Mouse (Mus musculus) bone marrow, adult 2 months (tissue): ENCODE measurements at regions not wholly inside any gene's neighbourhood (a gene's known extent, or its start where the extent isn't known, plus 50 kb on each side); places are given as distances from the start of the nearest gene placed in this dataset.

Experiments used
- H3K27ac ChIP-seq: fragments of 200-500 bp; 2 replicates; pipeline ENCODE4 v1.5.1; 2012; ENCODE audit warnings: low read depth, mild to moderate bottlenecking, control low read depth, inconsistent platforms, low read length; ENCODE audit not compliant: control insufficient read depth, poor library complexity, insufficient read depth
- H3K4me1 ChIP-seq: fragments of 200-500 bp; 2 replicates; pipeline ENCODE4 v1.6.1; 2011; ENCODE audit warnings: low read length; ENCODE audit not compliant: control insufficient read depth, insufficient read depth
- H3K4me3 ChIP-seq: fragments of 200-500 bp; replicated peaks from 2 replicates; pipeline ENCODE3; 2011; ENCODE audit warnings: mild to moderate bottlenecking, low read depth, low read length, control low read depth; ENCODE audit not compliant: control insufficient read depth
- CTCF ChIP-seq: fragments of 200-500 bp; IDR thresholded peaks from 2 replicates; pipeline ENCODE4 v1.5.1; 2011; ENCODE audit warnings: low read length, control low read depth; ENCODE audit not compliant: control insufficient read depth, insufficient read depth
- POLR2A ChIP-seq: fragments of 200-500 bp; IDR thresholded peaks from 2 replicates; pipeline ENCODE4 v1.6.1; 2011; ENCODE audit warnings: low read depth, mild to moderate bottlenecking, control low read depth, low read length, borderline replicate concordance; ENCODE audit not compliant: control insufficient read depth
- WGBS: fragments of 180-500 bp; shearing (Covaris S2); methylation state at CpG from one replicate; pipeline ENCODE4 v1.1.7; 2018; 5-methylcytosine and 5-hydroxymethylcytosine counted together

DNA sequence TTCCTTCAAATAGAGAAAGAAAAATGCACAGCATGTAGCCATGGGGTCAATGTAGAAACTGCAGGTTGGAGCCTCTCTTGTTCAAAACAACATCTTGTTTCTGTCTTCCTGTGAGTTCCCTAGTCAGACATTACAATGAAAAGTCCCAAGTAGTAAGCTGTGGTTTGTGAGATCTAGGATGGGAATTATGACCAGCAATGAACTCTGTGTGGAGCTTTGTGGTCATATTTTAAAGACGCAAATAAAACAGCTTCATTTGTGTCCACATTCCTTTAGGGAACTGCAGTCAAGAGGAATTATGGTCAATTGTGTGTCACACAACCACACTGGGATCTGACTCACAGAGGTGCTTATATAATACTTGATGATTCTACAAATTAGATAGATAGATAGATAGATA lies 90.2 kb upstream of the Nxt1 start:
- H3K4me1 ChIP-seq = peaks cover 6% of the 10 kb centered on the region
- 72% methylated on average over 1 of the region's 1 CpGs for WGBS

DNA sequence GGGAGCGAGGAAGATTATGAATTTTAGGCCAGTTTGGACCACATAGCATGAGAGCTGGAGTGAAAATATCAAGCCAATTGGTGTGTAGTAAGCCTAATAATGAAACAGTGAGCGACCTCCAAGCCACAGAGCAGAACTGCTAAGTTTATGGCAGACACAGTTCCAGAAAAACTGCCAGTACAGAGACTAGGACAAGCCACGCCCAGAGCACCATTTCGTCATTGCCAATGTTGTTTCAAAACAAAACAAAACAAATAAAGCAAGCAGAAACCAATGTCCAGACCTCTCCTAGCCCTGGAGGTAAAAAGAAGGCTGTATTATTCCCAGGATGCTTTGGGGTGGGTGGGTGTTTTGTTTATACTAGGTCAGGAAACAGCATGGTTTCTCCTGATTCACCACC lies 90.7 kb upstream of the Nxt1 start:
- WGBS = 65% methylated on average over 4 of the region's 4 CpGs
- Histone ChIP-seq H3K4me1 (peaks cover 6% of the 10 kb centered on the region), H3K27ac (no peak overlapping the region), H3K4me3 (no peak overlapping the region)
- TF ChIP-seq POLR2A (no peak), CTCF (no peak)

More for the DNA sequence above, 90.2 kb upstream of the Nxt1 start:
- Histone ChIP-seq H3K27ac (no peak overlapping the region), H3K4me3 (no peak overlapping the region)
- TF ChIP-seq POLR2A (no peak), CTCF (no peak)

DNA sequence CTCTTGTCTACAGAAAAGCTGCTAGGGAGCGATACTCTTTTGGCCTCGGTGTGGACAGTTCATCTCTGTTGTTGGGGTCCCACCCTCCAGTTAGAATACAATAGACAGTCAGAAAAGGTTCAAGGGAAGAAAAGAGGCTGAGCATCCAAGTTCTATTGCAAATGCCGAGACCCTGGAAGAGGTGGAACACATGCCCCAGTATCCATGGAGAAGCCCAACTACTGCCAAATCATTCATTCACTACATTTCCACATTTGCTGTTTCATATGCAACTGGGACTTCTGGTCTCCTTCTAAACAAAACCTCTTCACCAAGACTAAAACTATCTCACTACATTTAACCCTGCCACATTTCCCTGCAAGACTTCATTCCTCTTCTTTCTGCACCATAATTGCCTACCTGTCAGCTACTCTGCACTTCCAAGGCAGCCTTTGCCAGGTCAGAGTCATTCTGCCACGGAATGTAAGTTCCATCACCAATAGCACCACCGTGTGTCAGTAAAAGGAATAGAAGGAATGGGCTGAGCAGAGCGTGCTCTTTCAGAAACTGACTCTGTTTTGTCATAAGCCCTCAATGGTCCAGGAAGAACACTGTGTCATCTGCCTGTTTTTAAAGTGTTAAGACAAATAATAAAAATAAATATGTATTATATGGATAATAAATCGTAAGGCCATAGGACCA lies 92.0 kb upstream of the Nxt1 start:
- peaks cover 4% of the 10 kb centered on the region for H3K4me1 ChIP-seq
- 34% methylated on average over 7 of the region's 7 CpGs for WGBS
- H3K4me3 ChIP-seq = no peak overlapping the region
- TF ChIP-seq CTCF = peak; percentile 51
- TF ChIP-seq POLR2A = no peak
- no peak overlapping the region for H3K27ac ChIP-seq

GRCm38 (mm10) chr2:148579564-148579963 lies 92.8 kb upstream of the Nxt1 start:
- 23% methylated on average over 2 of the region's 2 CpGs for WGBS
- Histone ChIP-seq H3K27ac (no peak overlapping the region), H3K4me3 (no peak overlapping the region), H3K4me1 (peaks cover 5% of the 10 kb centered on the region)
- TF ChIP-seq POLR2A (no peak), CTCF (no peak)

DNA sequence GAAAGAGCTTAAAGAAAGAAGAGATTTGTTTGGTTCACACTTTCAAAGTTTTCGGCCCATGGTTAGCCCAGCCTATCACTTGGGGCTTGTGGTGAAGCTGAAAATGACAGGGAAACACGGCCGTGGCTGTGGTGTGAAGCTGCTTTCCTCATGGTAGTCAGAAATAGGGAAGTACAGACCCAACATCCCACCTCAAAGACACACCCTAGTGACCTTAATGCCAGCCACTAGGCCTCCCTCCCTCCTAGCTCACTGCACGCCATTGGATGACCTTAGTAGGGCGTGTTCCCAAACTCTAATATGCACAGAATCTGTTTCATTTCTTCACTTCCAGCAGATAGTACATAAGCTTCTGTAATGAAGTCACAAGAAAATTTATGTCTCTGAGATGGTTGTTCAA lies 93.4 kb upstream of the Nxt1 start:
- peaks cover 6% of the 10 kb centered on the region for H3K4me1 ChIP-seq
- H3K27ac ChIP-seq = no peak overlapping the region
- WGBS = 6% methylated on average over 5 of the region's 5 CpGs
- no peak overlapping the region for H3K4me3 ChIP-seq
- TF ChIP-seq POLR2A (no peak), CTCF (no peak)

DNA sequence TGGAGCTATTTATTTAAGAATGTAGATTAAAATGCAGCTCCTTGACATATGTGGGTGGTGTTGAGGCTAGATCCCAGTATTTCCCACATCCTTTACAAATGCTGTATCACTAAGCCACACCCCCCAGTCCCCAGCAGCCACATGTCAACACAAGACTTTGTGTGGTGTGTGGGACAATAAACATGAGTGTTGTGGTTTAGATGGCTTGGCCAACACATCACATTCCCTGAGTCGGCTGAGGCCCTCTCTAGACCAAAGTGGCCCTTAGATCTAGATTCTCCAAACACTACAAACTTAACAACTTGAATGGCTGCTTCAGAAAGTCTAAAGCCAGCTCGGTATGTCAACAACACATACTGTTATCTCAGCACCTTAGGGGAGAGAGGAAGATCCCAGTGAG lies 94.2 kb upstream of the Nxt1 start:
- 33% methylated on average over 2 of the region's 2 CpGs for WGBS
- Histone ChIP-seq H3K4me1 (peaks cover 7% of the 10 kb centered on the region), H3K27ac (no peak overlapping the region), H3K4me3 (no peak overlapping the region)
- no peak for TF ChIP-seq CTCF
- no peak for TF ChIP-seq POLR2A

- WGBS = 42% methylated on average over 3 of the region's 3 CpGs
- H3K4me3 ChIP-seq = no peak overlapping the region
- H3K4me1 ChIP-seq = peaks cover 7% of the 10 kb centered on the region
- H3K27ac ChIP-seq = no peak overlapping the region
- TF ChIP-seq POLR2A = no peak
- TF ChIP-seq CTCF = no peak
Observed at GRCm38 (mm10) chr2:148575433-148575832, 97.0 kb upstream of the Nxt1 start.

GRCm38 (mm10) chr2:148572165-148572564 lies 100.2 kb upstream of the Nxt1 start:
- TF ChIP-seq POLR2A (no peak), CTCF (peak; percentile 62)
- Histone ChIP-seq H3K4me1 (peaks cover 5% of the 10 kb centered on the region), H3K4me3 (no peak overlapping the region), H3K27ac (no peak overlapping the region)
- 4% methylated on average over 1 of the region's 1 CpGs for WGBS

- no peak for TF ChIP-seq CTCF
- no peak for TF ChIP-seq POLR2A
- Histone ChIP-seq H3K27ac (no peak overlapping the region), H3K4me1 (peaks cover 5% of the 10 kb centered on the region), H3K4me3 (no peak overlapping the region)
- 83% methylated on average over 1 of the region's 1 CpGs for WGBS
Observed at GRCm38 (mm10) chr2:148571616-148572015, 100.8 kb upstream of the Nxt1 start.
